Mouse (Mus musculus) heart, embryonic 15.5 days (tissue): ENCODE data around the gene Sh2d3c. TPM values are rescaled to one million over a fixed set of nuclear protein-coding genes. Genes with fewer than 3 reads are reported as not detected.

ENCODE experiments used
- ATAC-seq: fragments of 200-750 bp; cut with Nextera tagmentation; replicated peaks from 2 replicates; pipeline ENCODE4 v1.8.0; 2017; ENCODE audit warnings: low read depth, moderate TSS enrichment; ENCODE audit not compliant: insufficient number of reproducible peaks, insufficient read depth, low FRiP score
- H3K27ac ChIP-seq: fragments of 300-500 bp; sonication (generic); 2 replicates; pipeline ENCODE4 v1.5.1; 2015; ENCODE audit warnings: mild to moderate bottlenecking, inconsistent platforms
- H3K27me3 ChIP-seq: fragments of 300-500 bp; sonication (generic); 2 replicates; pipeline ENCODE4 v1.6.1; 2015; ENCODE audit warnings: inconsistent platforms
- H3K36me3 ChIP-seq: fragments of 300-500 bp; sonication (generic); 2 replicates; pipeline ENCODE4 v1.6.1; 2015; ENCODE audit warnings: mild to moderate bottlenecking, inconsistent platforms
- H3K4me1 ChIP-seq: fragments of 300-500 bp; sonication (generic); replicated peaks from 2 replicates; pipeline ENCODE4 v1.6.1; 2015; ENCODE audit warnings: inconsistent platforms
- H3K4me2 ChIP-seq: fragments of 300-500 bp; sonication (generic); 2 replicates; pipeline ENCODE4 v1.6.1; 2015; ENCODE audit warnings: inconsistent platforms, mild to moderate bottlenecking, moderate library complexity
- H3K4me3 ChIP-seq: fragments of 300-500 bp; sonication (generic); 2 replicates; pipeline ENCODE4 v1.5.1; 2015; ENCODE audit warnings: mild to moderate bottlenecking, inconsistent platforms
- H3K9ac ChIP-seq: fragments of 300-500 bp; sonication (generic); 2 replicates; pipeline ENCODE4 v1.6.1; 2015; ENCODE audit warnings: mild to moderate bottlenecking, inconsistent platforms
- H3K9me3 ChIP-seq: fragments of 300-500 bp; sonication (generic); replicated peaks from 2 replicates; pipeline ENCODE4 v1.6.1; 2016; ENCODE audit warnings: inconsistent platforms
- WGBS: fragments of 180-500 bp; shearing (Covaris S2); methylation state at CpG from one replicate; pipeline ENCODE4 v1.1.7; 2015; ENCODE audit warnings: mixed read lengths; 5-methylcytosine and 5-hydroxymethylcytosine counted together
- microRNA counts: library from miRNA; unstranded; fragments of <30 nt; microRNA quantifications from one replicate; lab custom pipeline; 2016
- microRNA-seq: library from miRNA; unstranded; fragments of <30 nt; microRNA quantifications from one replicate; pipeline ENCODE4, GENCODE M21; 2016
- polyA plus RNA-seq: library from polyadenylated mRNA; unstranded; fragments of >200 nt; fragmentation: Nextera tagmentation; extraction: Ambion mirVana; gene quantifications from 2 replicates; pipeline ENCODE4 v1.2.1, GENCODE M21; 2015

Gene Sh2d3c
- polyA plus RNA-seq, 1 experiment from 2014 or later, result 25.7 TPM

DNA sequence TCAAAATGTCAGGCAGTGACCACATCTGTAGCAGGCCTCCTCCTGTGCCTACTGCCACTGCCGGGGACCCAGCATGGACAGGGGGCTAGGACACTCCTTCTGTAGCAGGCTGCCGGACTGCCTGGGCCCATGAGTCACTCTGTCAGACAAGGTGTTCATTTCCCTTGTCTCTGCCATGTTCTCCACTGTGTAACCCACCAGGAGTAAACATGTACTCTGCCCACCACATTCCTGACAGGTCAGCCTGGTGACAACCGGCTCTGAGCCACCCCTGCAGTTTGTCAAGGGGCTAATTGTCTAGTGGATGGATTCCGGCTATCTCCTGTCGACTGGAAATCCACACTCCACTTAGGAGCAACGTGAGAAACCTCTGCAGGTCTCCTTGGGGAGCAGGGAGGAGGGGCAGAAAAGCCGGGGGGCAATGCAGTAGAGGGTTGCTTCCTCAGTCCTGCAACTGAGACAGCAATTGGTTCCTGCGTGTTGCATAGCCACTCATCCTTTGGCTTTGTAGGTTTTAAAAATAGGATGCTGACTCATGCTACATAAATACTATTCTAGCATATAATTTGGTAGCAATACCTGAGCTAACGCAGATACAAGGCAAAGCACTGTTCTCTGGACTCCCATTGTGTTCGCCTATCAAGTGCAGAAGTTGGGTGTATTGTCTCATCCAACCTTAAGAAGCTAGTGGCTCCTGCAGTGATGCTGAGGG lies 77.6 kb downstream of the Sh2d3c start:
- H3K4me2 ChIP-seq, result no peak overlapping the region
- H3K4me1 ChIP-seq, result peaks cover 16% of the 10 kb centered on the region
- peak overlapping the region; percentile 54 for H3K27ac ChIP-seq
- ATAC-seq, result peak; percentile 52; the same call in 1 of the 2 replicates
- H3K27me3 ChIP-seq, result no peaks in the 10 kb centered on the region
- WGBS, result 35% methylated on average over 10 of the region's 10 CpGs
- H3K4me3 ChIP-seq, result no peak overlapping the region
- H3K36me3 ChIP-seq, result peaks cover 40% of the 10 kb centered on the region; the same call in 1 of the 2 replicates
- H3K9me3 ChIP-seq, result no peaks in the 10 kb centered on the region
- no peak overlapping the region for H3K9ac ChIP-seq

MicroRNA genes within 50 kb of the gene (microRNA counts, 519-probe panel; counts per million panel counts)
- 2,166 counts per million, percentile 29 among the panel's probes with 10 or more counts for microRNA mmu-miR-2861 (lab: Ali Mortazavi, UCI)

Small RNA genes within 50 kb of the gene (microRNA-seq; reads per million reads assigned to microRNA genes)
- not detected for gene Gm47291
- gene Mir2861, result not detected
- gene Mir3960, result not detected
- not detected for gene Mir8093

Other genes starting within 250 kb of the Sh2d3c start
- 4.8 and 8.6 TPM in 2 replicates for gene Fam102a, start 185.7 kb upstream of the Sh2d3c start, polyA plus RNA-seq
- 62.0 and 71.0 TPM in 2 replicates for gene Dpm2, start 150.2 kb upstream of the Sh2d3c start, polyA plus RNA-seq
- 0.23 TPM in 1 of 2 replicates, not detected in the other for gene Pip5kl1, start 146.3 kb upstream of the Sh2d3c start, polyA plus RNA-seq
- gene 9430097D07Rik, start 145.4 kb upstream of the Sh2d3c start, polyA plus RNA-seq, result 0.08 TPM in 1 of 2 replicates, not detected in the other
- 33.5 and 38.7 TPM in 2 replicates for gene St6galnac4, start 134.0 kb upstream of the Sh2d3c start, polyA plus RNA-seq
- gene St6galnac6, start 121.3 kb upstream of the Sh2d3c start, polyA plus RNA-seq, result 28.5 and 29.0 TPM in 2 replicates
- 360 and 390 TPM in 2 replicates for gene Ak1, start 99.3 kb upstream of the Sh2d3c start, polyA plus RNA-seq
- gene Eng, start 74.5 kb upstream of the Sh2d3c start, polyA plus RNA-seq, result 144 and 163 TPM in 2 replicates
- 13.8 and 19.7 TPM in 2 replicates for gene Fpgs, start 16.9 kb upstream of the Sh2d3c start, polyA plus RNA-seq
- 45.5 and 66.6 TPM in 2 replicates for gene Cdk9, start 8.0 kb upstream of the Sh2d3c start, polyA plus RNA-seq
- 0.16 TPM in 1 of 2 replicates, not detected in the other for gene 6330409D20Rik, start 20.0 kb downstream of the Sh2d3c start, polyA plus RNA-seq
- 31.2 and 41.1 TPM in 2 replicates for gene Tor2a, start 36.2 kb downstream of the Sh2d3c start, polyA plus RNA-seq
- gene Ttc16, start 54.6 kb downstream of the Sh2d3c start, polyA plus RNA-seq, result 0.15 and 0.32 TPM in 2 replicates
- gene Ptrh1, start 54.7 kb downstream of the Sh2d3c start, polyA plus RNA-seq, result 3.0 and 4.8 TPM in 2 replicates
- gene Cfap157, start 63.4 kb downstream of the Sh2d3c start, polyA plus RNA-seq, result 0.16 and 0.52 TPM in 2 replicates
- gene Stxbp1, start 126.2 kb downstream of the Sh2d3c start, polyA plus RNA-seq, result 23.8 and 28.3 TPM in 2 replicates
- 43.0 and 57.4 TPM in 2 replicates for gene Fam129b, start 155.1 kb downstream of the Sh2d3c start, polyA plus RNA-seq
- gene Rpl12, start 240.5 kb downstream of the Sh2d3c start, polyA plus RNA-seq, result 79.3 and 89.3 TPM in 2 replicates
- gene Lrsam1, start 240.6 kb downstream of the Sh2d3c start, polyA plus RNA-seq, result 8.3 and 9.3 TPM in 2 replicates